Mouse (Mus musculus) liver, embryonic 13.5 days (tissue): ENCODE data around the gene Prelid3b. TPM values are rescaled to one million over a fixed set of nuclear protein-coding genes. Genes with fewer than 3 reads are reported as not detected.

Experiments
- ATAC-seq: fragments of 200-750 bp; cut with Nextera tagmentation; 2 replicates; pipeline ENCODE4 v1.8.0; 2017; ENCODE audit warnings: low read depth, mild to moderate bottlenecking, moderate number of reproducible peaks, moderate library complexity
- DNase-seq: peaks from one replicate; pipeline ENCODE4 v3.0.0; 2022
- H3K27ac ChIP-seq: fragments of 300-500 bp; sonication (generic); 2 replicates; pipeline ENCODE4 v1.5.1; 2015; ENCODE audit warnings: moderate library complexity, mild to moderate bottlenecking, inconsistent platforms
- H3K27me3 ChIP-seq: fragments of 300-500 bp; sonication (generic); 2 replicates; pipeline ENCODE4 v1.6.1; 2015; ENCODE audit warnings: mild to moderate bottlenecking, inconsistent platforms
- H3K36me3 ChIP-seq: fragments of 300-500 bp; sonication (generic); 2 replicates; pipeline ENCODE4 v1.6.1; 2015; ENCODE audit warnings: mild to moderate bottlenecking, inconsistent platforms
- H3K4me1 ChIP-seq: fragments of 300-500 bp; sonication (generic); replicated peaks from 2 replicates; pipeline ENCODE4 v1.6.1; 2015; ENCODE audit warnings: inconsistent platforms
- H3K4me2 ChIP-seq: fragments of 300-500 bp; sonication (generic); 2 replicates; pipeline ENCODE4 v1.6.1; 2015; ENCODE audit warnings: inconsistent platforms, mild to moderate bottlenecking, moderate library complexity
- H3K4me3 ChIP-seq: fragments of 300-500 bp; sonication (generic); replicated peaks from 2 replicates; pipeline ENCODE4 v1.5.1; 2015; ENCODE audit warnings: mild to moderate bottlenecking, inconsistent platforms
- H3K9ac ChIP-seq: fragments of 300-500 bp; sonication (generic); 2 replicates; pipeline ENCODE4 v1.6.1; 2015; ENCODE audit warnings: mild to moderate bottlenecking, inconsistent platforms
- H3K9me3 ChIP-seq: fragments of 300-500 bp; sonication (generic); replicated peaks from 2 replicates; pipeline ENCODE4 v1.6.1; 2016; ENCODE audit warnings: inconsistent platforms
- WGBS: fragments of 180-500 bp; shearing (Covaris S2); methylation state at CpG from one replicate; pipeline ENCODE4 v1.1.7; 2015; ENCODE audit not compliant: insufficient replicate concordance; 5-methylcytosine and 5-hydroxymethylcytosine counted together
- polyA plus RNA-seq: library from polyadenylated mRNA; unstranded; fragments of >200 nt; fragmentation: Nextera tagmentation; extraction: Ambion mirVana; gene quantifications from 2 replicates; pipeline ENCODE4 v1.2.1, GENCODE M21; 2015

Gene Prelid3b
- polyA plus RNA-seq, 1 experiment from 2014 or later, result 115 TPM

GRCm38 (mm10) chr2:174459365-174459764 is 13.5 kb downstream of the Prelid3b start:
- no peak for ATAC-seq
- Histone ChIP-seq H3K27me3 (no peaks in the 10 kb centered on the region), H3K9ac (no peak overlapping the region)

GRCm38 (mm10) chr2:174453681-174454080 is 19.2 kb downstream of the Prelid3b start:
- H3K27me3 ChIP-seq, result peaks cover 2% of the 10 kb centered on the region; the same call in 1 of the 2 replicates
- WGBS, result 22% methylated on average over 7 of the region's 7 CpGs
- H3K9me3 ChIP-seq, result no peaks in the 10 kb centered on the region
- peak overlapping the region; percentile 57 for H3K4me2 ChIP-seq
- H3K27ac ChIP-seq, result peak overlapping the region; percentile 93
- H3K4me3 ChIP-seq, result 0 out of 2 replicates have a peak overlapping the region, but pooled peaks have one; percentile 25
- DNase-seq (peak; percentile 81), ATAC-seq (peak; percentile 96)
- H3K4me1 ChIP-seq, result peaks cover 58% of the 10 kb centered on the region
- peak overlapping the region; percentile 57 for H3K9ac ChIP-seq
- H3K36me3 ChIP-seq, result no peaks in the 10 kb centered on the region

More at GRCm38 (mm10) chr2:174459365-174459764, 13.5 kb downstream of the Prelid3b start:
- peaks cover 30% of the 10 kb centered on the region for H3K36me3 ChIP-seq
- no peak overlapping the region for H3K4me2 ChIP-seq
- no peak overlapping the region for H3K4me3 ChIP-seq
- DNase-seq, result no peak
- 0 out of 2 replicates have a peak overlapping the region, but pooled peaks have one; percentile 15 for H3K27ac ChIP-seq
- WGBS, result 61% methylated on average over 2 of the region's 2 CpGs
- H3K4me1 ChIP-seq, result peaks cover 30% of the 10 kb centered on the region
- no peaks in the 10 kb centered on the region for H3K9me3 ChIP-seq

- DNase-seq (peak; percentile 81), ATAC-seq (peak; percentile 80)
- H3K9ac ChIP-seq, result peak within 1 kb of the TSS; percentile 45
- H3K4me1 ChIP-seq, result peaks cover 59% of the 10 kb centered on the region
- peak within 1 kb of the TSS; percentile 84 for H3K27ac ChIP-seq
- peak within 1 kb of the TSS; percentile 42 for H3K4me2 ChIP-seq
- no peaks in the 10 kb centered on the region for H3K9me3 ChIP-seq
- H3K36me3 ChIP-seq, result no peaks in the 10 kb centered on the region
- H3K4me3 ChIP-seq, result peak within 1 kb of the TSS; percentile 22
- WGBS, result 21% methylated on average over 4 of the region's 4 CpGs
- H3K27me3 ChIP-seq, result peaks cover 17% of the 10 kb centered on the region; the same call in 1 of the 2 replicates
Measured at GRCm38 (mm10) chr2:174450353-174450752, 22.5 kb downstream of the Prelid3b start, which contains the start of gene Tubb1. Tubb1 (plus strand) TSS chr2:174450695.

GRCm38 (mm10) chr2:174448405-174448804 is 24.5 kb downstream of the Prelid3b start:
- 72% methylated on average over 4 of the region's 4 CpGs for WGBS
- Histone ChIP-seq H3K27ac (no peak overlapping the region), H3K9ac (no peak overlapping the region)

GRCm38 (mm10) chr2:174446905-174447304 is 26.0 kb downstream of the Prelid3b start:
- ATAC-seq, result no peak
- 67% methylated on average over 8 of the region's 8 CpGs for WGBS
- no peak overlapping the region for H3K4me3 ChIP-seq

More at GRCm38 (mm10) chr2:174448405-174448804, 24.5 kb downstream of the Prelid3b start:
- ATAC-seq (no peak), DNase-seq (no peak)
- Histone ChIP-seq H3K4me1 (peaks cover 52% of the 10 kb centered on the region), H3K9me3 (no peaks in the 10 kb centered on the region), H3K4me3 (no peak overlapping the region), H3K36me3 (no peaks in the 10 kb centered on the region), H3K27me3 (peaks cover 20% of the 10 kb centered on the region; the same call in 1 of the 2 replicates), H3K4me2 (no peak overlapping the region)

GRCm38 (mm10) chr2:174446492-174446891 is 26.4 kb downstream of the Prelid3b start:
- Histone ChIP-seq H3K4me3 (no peak overlapping the region), H3K27ac (no peak overlapping the region), H3K9me3 (no peaks in the 10 kb centered on the region), H3K9ac (no peak overlapping the region), H3K36me3 (no peaks in the 10 kb centered on the region), H3K4me2 (no peak overlapping the region), H3K4me1 (peaks cover 39% of the 10 kb centered on the region), H3K27me3 (peaks cover 20% of the 10 kb centered on the region; the same call in 1 of the 2 replicates)
- 56% methylated on average over 7 of the region's 7 CpGs for WGBS
- DNase-seq (no peak), ATAC-seq (no peak)

More at GRCm38 (mm10) chr2:174446905-174447304, 26.0 kb downstream of the Prelid3b start:
- peaks cover 20% of the 10 kb centered on the region; the same call in 1 of the 2 replicates for H3K27me3 ChIP-seq
- no peak overlapping the region for H3K4me2 ChIP-seq
- DNase-seq, result no peak
- no peaks in the 10 kb centered on the region for H3K36me3 ChIP-seq
- H3K27ac ChIP-seq, result no peak overlapping the region
- peaks cover 38% of the 10 kb centered on the region for H3K4me1 ChIP-seq
- no peak overlapping the region for H3K9ac ChIP-seq
- H3K9me3 ChIP-seq, result no peaks in the 10 kb centered on the region

- no peak overlapping the region for H3K27ac ChIP-seq
- H3K4me2 ChIP-seq, result no peak overlapping the region
- H3K27me3 ChIP-seq, result peaks cover 20% of the 10 kb centered on the region; the same call in 1 of the 2 replicates
- H3K9me3 ChIP-seq, result no peaks in the 10 kb centered on the region
- H3K4me1 ChIP-seq, result peaks cover 33% of the 10 kb centered on the region
- ATAC-seq (no peak), DNase-seq (no peak)
- no peak overlapping the region for H3K9ac ChIP-seq
- no peak overlapping the region for H3K4me3 ChIP-seq
- H3K36me3 ChIP-seq, result no peaks in the 10 kb centered on the region
- 58% methylated on average over 6 of the region's 6 CpGs for WGBS
Measured at GRCm38 (mm10) chr2:174445018-174445417, 27.9 kb downstream of the Prelid3b start.

GRCm38 (mm10) chr2:174444359-174444758 is 28.5 kb downstream of the Prelid3b start:
- Histone ChIP-seq H3K9me3 (no peaks in the 10 kb centered on the region), H3K4me2 (no peak overlapping the region), H3K36me3 (no peaks in the 10 kb centered on the region), H3K9ac (no peak overlapping the region), H3K27ac (no peak overlapping the region), H3K4me1 (peaks cover 34% of the 10 kb centered on the region), H3K4me3 (no peak overlapping the region), H3K27me3 (peaks cover 20% of the 10 kb centered on the region; the same call in 1 of the 2 replicates)
- 53% methylated on average over 7 of the region's 7 CpGs for WGBS
- DNase-seq, result no peak
- no peak for ATAC-seq

GRCm38 (mm10) chr2:174443046-174443445 is 29.8 kb downstream of the Prelid3b start:
- WGBS, result 39% methylated on average over 2 of the region's 2 CpGs
- Histone ChIP-seq H3K4me3 (no peak overlapping the region), H3K9me3 (no peaks in the 10 kb centered on the region), H3K4me1 (peaks cover 48% of the 10 kb centered on the region), H3K4me2 (no peak overlapping the region), H3K27me3 (peaks cover 15% of the 10 kb centered on the region; the same call in 1 of the 2 replicates), H3K36me3 (no peaks in the 10 kb centered on the region), H3K27ac (no peak overlapping the region), H3K9ac (no peak overlapping the region)
- ATAC-seq (no peak), DNase-seq (no peak)

- ATAC-seq (no peak), DNase-seq (no peak)
- Histone ChIP-seq H3K27me3 (peaks cover 14% of the 10 kb centered on the region; the same call in 1 of the 2 replicates), H3K4me2 (no peak overlapping the region), H3K27ac (no peak overlapping the region), H3K9ac (no peak overlapping the region), H3K4me3 (no peak overlapping the region), H3K4me1 (peaks cover 53% of the 10 kb centered on the region), H3K9me3 (no peaks in the 10 kb centered on the region), H3K36me3 (no peaks in the 10 kb centered on the region)
- 71% methylated on average over 9 of the region's 9 CpGs for WGBS
Measured at GRCm38 (mm10) chr2:174442460-174442859, 30.4 kb downstream of the Prelid3b start.

GRCm38 (mm10) chr2:174441898-174442297 is 31.0 kb downstream of the Prelid3b start:
- H3K4me2 ChIP-seq, result no peak overlapping the region

GRCm38 (mm10) chr2:174439961-174440360 is 32.9 kb downstream of the Prelid3b start:
- Histone ChIP-seq H3K9ac (no peak overlapping the region), H3K9me3 (no peaks in the 10 kb centered on the region), H3K27ac (0 out of 2 replicates have a peak overlapping the region, but pooled peaks have one; percentile 68), H3K36me3 (peaks cover 12% of the 10 kb centered on the region), H3K4me2 (peak overlapping the region; percentile 93; the same call in 1 of the 2 replicates), H3K27me3 (0 out of 2 replicates have a peak, but pooled peaks cover 3% of the 10 kb centered on the region), H3K4me1 (peaks cover 62% of the 10 kb centered on the region), H3K4me3 (no peak overlapping the region)
- no peak for DNase-seq
- 81% methylated on average over 9 of the region's 9 CpGs for WGBS
- no peak for ATAC-seq

More at GRCm38 (mm10) chr2:174441898-174442297, 31.0 kb downstream of the Prelid3b start:
- Histone ChIP-seq H3K36me3 (no peaks in the 10 kb centered on the region), H3K27me3 (peaks cover 12% of the 10 kb centered on the region; the same call in 1 of the 2 replicates), H3K27ac (no peak overlapping the region), H3K9me3 (no peaks in the 10 kb centered on the region), H3K9ac (no peak overlapping the region), H3K4me1 (peaks cover 59% of the 10 kb centered on the region), H3K4me3 (no peak overlapping the region)
- 47% methylated on average over 4 of the region's 4 CpGs for WGBS
- ATAC-seq (no peak), DNase-seq (no peak)
